Mouse (Mus musculus) small intestine, adult 2 months (tissue): ENCODE measurements around the gene Syt14. TPM values are rescaled to one million over a fixed set of nuclear protein-coding genes. Genes with fewer than 3 reads are reported as not detected.

ENCODE experiments used
- H3K27ac ChIP-seq: fragments of 200-500 bp; 2 replicates; pipeline ENCODE4 v1.5.1; 2012; ENCODE audit warnings: low read depth, low read length, control low read depth, inconsistent platforms; ENCODE audit not compliant: insufficient read depth
- H3K27me3 ChIP-seq: fragments of 200-500 bp; 2 replicates; pipeline ENCODE4 v1.6.1; 2012; ENCODE audit warnings: mild to moderate bottlenecking, moderate library complexity, low read length, inconsistent platforms; ENCODE audit not compliant: control insufficient read depth, insufficient read depth
- H3K36me3 ChIP-seq: fragments of 200-500 bp; 2 replicates; pipeline ENCODE4 v1.6.1; 2012; ENCODE audit warnings: mild to moderate bottlenecking, low read length, control low read depth, inconsistent platforms; ENCODE audit not compliant: control insufficient read depth, insufficient read depth
- H3K4me1 ChIP-seq: fragments of 200-500 bp; 2 replicates; pipeline ENCODE4 v1.6.1; 2012; ENCODE audit warnings: low read length, inconsistent platforms, mixed read lengths; ENCODE audit not compliant: control insufficient read depth, insufficient read depth, insufficient read length
- H3K4me3 ChIP-seq: fragments of 200-500 bp; 2 replicates; pipeline ENCODE4 v1.5.1; 2012; ENCODE audit warnings: low read depth, mild to moderate bottlenecking, control low read depth, inconsistent platforms, low read length, moderate library complexity
- CTCF ChIP-seq: fragments of 200-500 bp; IDR thresholded peaks from 2 replicates; pipeline ENCODE4 v1.5.1; 2012; ENCODE audit warnings: low read depth, mild to moderate bottlenecking, control low read depth, inconsistent platforms, low read length, moderate library complexity, mixed read lengths; ENCODE audit not compliant: insufficient replicate concordance, insufficient read length; ENCODE audit errors: extremely low read depth
- POLR2A ChIP-seq: fragments of 200-500 bp; IDR thresholded peaks from 2 replicates; pipeline ENCODE4 v1.6.1; 2012; ENCODE audit warnings: low read depth, mild to moderate bottlenecking, control low read depth, inconsistent platforms, low read length, moderate library complexity
- WGBS: fragments of 180-500 bp; shearing (Covaris S2); methylation state at CpG from one replicate; pipeline ENCODE4 v1.1.7; 2018; 5-methylcytosine and 5-hydroxymethylcytosine counted together
- polyA plus RNA-seq: library from polyadenylated mRNA; depleted of rRNA; stranded (reverse); fragments of >200 nt; gene quantifications from 2 replicates; pipeline ENCODE4 v1.2.3, GENCODE M21; 2012

The Syt14 gene
- polyA plus RNA-seq, 1 experiment, result 0.05 TPM

GRCm38 (mm10) chr1:193011000-193011769 lies 24.4 kb downstream of the Syt14 start:
- 62% methylated on average over 3 of the region's 3 CpGs for WGBS
- TF ChIP-seq POLR2A (no peak), CTCF (no peak)

GRCm38 (mm10) chr1:193004581-193004980 lies 31.0 kb downstream of the Syt14 start:
- Histone ChIP-seq H3K4me3 (no peak overlapping the region), H3K27ac (no peak overlapping the region), H3K27me3 (no peaks in the 10 kb centered on the region), H3K4me1 (no peaks in the 10 kb centered on the region), H3K36me3 (no peaks in the 10 kb centered on the region)
- WGBS, result 53% methylated on average over 1 of the region's 1 CpGs
- TF ChIP-seq CTCF (no peak), POLR2A (no peak)

More at GRCm38 (mm10) chr1:193011000-193011769, 24.4 kb downstream of the Syt14 start:
- Histone ChIP-seq H3K27ac (no peak overlapping the region), H3K36me3 (no peaks in the 10 kb centered on the region), H3K4me1 (no peaks in the 10 kb centered on the region), H3K4me3 (no peak overlapping the region), H3K27me3 (no peaks in the 10 kb centered on the region)

- Histone ChIP-seq H3K4me1 (no peaks in the 10 kb centered on the region), H3K27me3 (no peaks in the 10 kb centered on the region), H3K4me3 (no peak overlapping the region), H3K36me3 (no peaks in the 10 kb centered on the region), H3K27ac (no peak overlapping the region)
- WGBS, result 87% methylated on average over 2 of the region's 2 CpGs
- TF ChIP-seq POLR2A (no peak), CTCF (no peak)
Observed at GRCm38 (mm10) chr1:193003953-193004352, 31.6 kb downstream of the Syt14 start.

DNA sequence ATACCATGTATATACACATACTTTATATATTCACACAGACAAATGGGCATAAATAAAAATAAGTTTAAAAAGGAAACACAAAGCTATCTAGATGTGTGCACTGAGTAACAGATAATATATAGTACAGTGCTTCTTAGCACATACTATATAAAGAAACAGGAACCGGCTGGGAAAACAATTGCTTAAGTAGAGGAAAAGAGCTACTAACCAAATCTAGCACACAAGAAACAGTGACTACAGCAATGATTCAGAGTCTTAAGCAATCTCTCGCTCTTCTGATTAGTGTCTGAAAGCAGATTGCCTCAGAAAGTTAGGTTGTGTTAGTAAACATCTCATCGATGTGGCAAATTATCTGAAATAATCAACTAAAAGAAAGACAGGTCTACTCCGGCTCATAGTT lies 33.3 kb downstream of the Syt14 start:
- TF ChIP-seq POLR2A, result no peak
- TF ChIP-seq CTCF, result no peak
- Histone ChIP-seq H3K27ac (no peak overlapping the region), H3K4me3 (no peak overlapping the region), H3K4me1 (no peaks in the 10 kb centered on the region), H3K27me3 (no peaks in the 10 kb centered on the region), H3K36me3 (no peaks in the 10 kb centered on the region)
- 68% methylated on average over 4 of the region's 4 CpGs for WGBS

DNA sequence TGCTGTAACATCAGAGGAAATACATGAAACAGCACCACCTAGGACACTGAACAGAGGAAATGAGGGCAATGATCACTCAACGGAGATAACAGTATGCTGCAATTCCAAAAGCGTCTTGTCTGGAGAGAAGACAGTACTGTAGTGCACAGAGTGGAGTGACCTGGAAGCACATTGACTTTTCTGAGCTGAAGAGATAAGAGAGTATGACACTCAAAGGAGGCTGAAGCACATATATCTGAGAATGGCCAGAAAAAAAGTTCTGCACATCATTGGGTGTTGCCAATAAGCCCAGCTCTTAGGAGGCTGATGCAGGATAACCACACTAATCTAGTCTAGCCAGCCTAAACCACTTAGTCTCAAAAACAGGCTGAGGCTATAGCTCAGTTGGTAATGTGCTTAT lies 34.0 kb downstream of the Syt14 start:
- H3K27me3 ChIP-seq, result no peaks in the 10 kb centered on the region
- no peaks in the 10 kb centered on the region for H3K36me3 ChIP-seq
- TF ChIP-seq CTCF, result no peak
- no peak for TF ChIP-seq POLR2A
- no peak overlapping the region for H3K4me3 ChIP-seq
- H3K4me1 ChIP-seq, result no peaks in the 10 kb centered on the region
- H3K27ac ChIP-seq, result no peak overlapping the region
- 38% methylated on average over 2 of the region's 2 CpGs for WGBS

GRCm38 (mm10) chr1:193000908-193001307 lies 34.7 kb downstream of the Syt14 start:
- Histone ChIP-seq H3K27ac (no peak overlapping the region), H3K36me3 (no peaks in the 10 kb centered on the region), H3K27me3 (no peaks in the 10 kb centered on the region), H3K4me3 (no peak overlapping the region), H3K4me1 (no peaks in the 10 kb centered on the region)
- TF ChIP-seq POLR2A (no peak), CTCF (no peak)

DNA sequence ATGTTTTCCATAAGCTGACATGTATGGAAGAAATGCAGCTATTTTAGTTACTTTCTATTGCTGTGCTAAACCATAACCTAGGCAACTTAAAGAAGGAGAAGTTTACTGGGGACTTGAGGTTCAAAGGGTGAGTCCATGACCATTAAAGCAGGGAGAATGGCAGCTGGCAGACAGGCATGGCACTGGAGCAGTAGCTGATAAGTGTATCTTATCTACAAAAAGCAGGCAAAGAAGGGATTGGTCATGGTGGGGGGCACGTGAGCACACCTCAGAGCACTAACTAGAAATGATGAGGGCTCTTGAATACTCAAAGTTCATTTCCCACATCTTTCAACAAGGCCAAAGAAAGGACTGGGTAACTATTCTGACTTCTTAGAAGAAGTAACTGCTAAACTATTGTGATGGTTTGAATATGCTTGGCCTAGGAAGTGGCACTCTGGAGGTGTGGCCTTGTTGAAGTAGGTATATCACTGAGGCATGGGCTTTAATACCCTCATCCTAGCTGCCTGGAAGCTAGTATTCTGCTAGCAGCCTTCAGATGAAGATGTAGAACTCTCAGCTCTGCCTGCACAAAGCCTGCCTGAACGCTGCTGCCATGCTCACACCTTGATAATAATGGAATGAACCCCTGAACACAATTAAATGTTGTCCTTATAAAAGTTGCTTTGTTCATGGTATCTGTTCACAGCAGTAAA lies 41.2 kb downstream of the Syt14 start:
- Histone ChIP-seq H3K36me3 (no peaks in the 10 kb centered on the region), H3K4me1 (no peaks in the 10 kb centered on the region), H3K27me3 (no peaks in the 10 kb centered on the region), H3K27ac (no peak overlapping the region), H3K4me3 (no peak overlapping the region)
- WGBS, result 47% methylated on average over 2 of the region's 2 CpGs
- TF ChIP-seq CTCF (no peak), POLR2A (no peak)
